Mouse (Mus musculus) myocyte (in vitro differentiated cells): Measurements from ENCODE around the gene Chl1.

ENCODE experiments used
- E2F4 ChIP-seq: IDR thresholded peaks from one replicate; pipeline ENCODE4 v1.6.1; 2011; ENCODE audit warnings: mild to moderate bottlenecking, control low read depth, moderate library complexity; ENCODE audit not compliant: insufficient read depth
- MAX ChIP-seq: IDR thresholded peaks from one replicate; pipeline ENCODE4 v1.6.1; 2011; ENCODE audit warnings: low read depth, mild to moderate bottlenecking, control low read depth
- MYOG ChIP-seq, 3 experiments: IDR thresholded peaks; one replicate each; pipeline ENCODE4 v1.6.1; 2011; ENCODE audit warnings: control low read depth in 2 of 3, low read depth in 2 of 3, mild to moderate bottlenecking in 2 of 3; ENCODE audit not compliant: insufficient read length in 2 of 3, control insufficient read depth in 1 of 3, insufficient read depth in 1 of 3
- POLR2A ChIP-seq: IDR thresholded peaks from one replicate; pipeline ENCODE4 v1.6.1; 2011; ENCODE audit warnings: low read depth, mild to moderate bottlenecking, control low read depth, moderate library complexity; ENCODE audit not compliant: insufficient read length
- POLR2AphosphoS2 ChIP-seq: IDR thresholded peaks from one replicate; pipeline ENCODE4 v1.6.1; 2011; ENCODE audit warnings: low read depth, control low read depth; ENCODE audit not compliant: insufficient read length
- REST ChIP-seq: IDR thresholded peaks from one replicate; pipeline ENCODE4 v1.6.1; 2011; ENCODE audit warnings: mild to moderate bottlenecking, control low read depth, moderate library complexity; ENCODE audit not compliant: insufficient read depth, insufficient read length
- TCF12 ChIP-seq: IDR thresholded peaks from one replicate; pipeline ENCODE4 v1.6.1; 2011; ENCODE audit warnings: mild to moderate bottlenecking, control low read depth; ENCODE audit not compliant: poor library complexity, insufficient read depth, severe bottlenecking
- USF1 ChIP-seq: IDR thresholded peaks from one replicate; pipeline ENCODE4 v1.6.1; 2011; ENCODE audit warnings: low read depth, mild to moderate bottlenecking, control low read depth, moderate library complexity

GRCm38 (mm10) chr6:103615924-103616602 lies 105.7 kb downstream of the Chl1 start:
- TF ChIP-seq POLR2A (no peak), MYOG (IDR thresholded peaks at IDR 0.05; ENCODE audit: control insufficient read depth in 1 of 3, insufficient read depth in 1 of 3, insufficient read length in 2 of 3, low read depth in 2 of 3) (no peak), E2F4 (no peak), TCF12 (no peak), POLR2AphosphoS2 (no peak), REST (no peak), USF1 (no peak), MAX (no peak)
